Mouse (Mus musculus) layer of hippocampus, adult 18-20 months (tissue): Measurements from ENCODE around the gene Kdm2b. TPM values are rescaled to one million over a fixed set of nuclear protein-coding genes. Genes with fewer than 3 reads are reported as not detected.

Experiments used
- DNase-seq, 2 experiments: peaks; one replicate each; pipeline ENCODE4 v3.0.0; 2022; ENCODE audit warnings: low spot score in 2 of 2
- total RNA-seq, 2 experiments: library from RNA; stranded (reverse); gene quantifications; 2 replicates each; pipeline ENCODE4 v1.2.3; 2021

Kdm2b gene
- total RNA-seq, 2 experiments from 2014 or later: 33.5 to 39.4 TPM

DNA sequence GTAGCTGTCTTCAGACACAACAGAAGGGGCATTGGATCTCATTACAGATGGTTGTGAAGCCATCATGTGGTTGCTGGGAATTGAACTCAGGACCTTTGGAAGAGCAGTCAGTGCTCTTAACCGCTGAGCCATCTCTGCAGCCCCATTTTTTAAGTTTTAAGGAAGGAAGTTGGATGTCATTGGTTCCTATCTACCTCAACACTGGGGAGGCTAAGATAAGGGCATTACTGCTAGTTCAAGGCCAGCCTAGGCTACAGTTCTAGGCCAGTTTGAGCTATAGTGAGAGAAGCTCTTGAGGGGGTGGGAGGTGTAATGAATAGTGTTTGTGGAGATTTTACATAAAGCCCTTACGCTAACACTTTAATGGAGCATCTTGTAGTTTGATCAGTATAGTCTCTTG lies 126.6 kb downstream of the Kdm2b start:
- DNase-seq: no peak

DNA sequence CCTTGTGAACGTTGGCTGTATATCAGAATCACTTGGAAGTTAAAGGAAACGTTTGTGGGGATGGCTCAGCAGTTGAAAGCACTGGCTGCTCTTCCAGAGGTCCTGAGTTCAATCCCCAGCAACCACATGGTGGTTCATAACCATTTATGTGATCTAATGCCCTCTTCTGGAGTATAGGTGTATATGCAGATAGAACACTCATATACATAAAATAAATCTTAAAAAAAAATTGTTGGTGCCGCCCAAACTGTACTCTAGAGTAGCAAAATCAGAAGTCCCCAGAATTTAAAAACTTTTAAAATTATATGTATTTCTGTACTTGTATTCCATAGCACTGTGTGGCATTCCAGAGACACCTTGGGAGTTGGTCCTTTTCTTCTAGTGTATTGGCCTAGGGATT lies 133.8 kb downstream of the Kdm2b start:
- no peak for DNase-seq

DNA sequence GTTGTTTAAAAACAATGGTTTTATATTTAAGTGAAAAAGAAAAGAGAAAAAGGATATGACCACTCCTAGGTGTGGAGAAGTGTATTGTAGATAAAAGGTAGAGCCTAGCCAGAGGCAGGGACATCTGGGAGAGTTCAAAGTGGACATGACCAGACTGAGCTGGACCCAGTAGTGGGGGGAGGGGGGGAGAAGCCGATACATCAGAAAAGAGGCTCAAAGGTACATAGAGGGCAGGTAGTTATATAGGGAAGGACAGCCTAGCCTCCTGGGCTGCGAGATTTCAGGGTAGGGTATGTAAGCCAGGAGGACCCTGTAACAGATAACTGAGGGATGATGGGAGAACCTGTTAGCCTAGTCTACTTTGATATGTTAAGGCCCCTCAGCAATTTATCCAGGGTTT lies 137.0 kb downstream of the Kdm2b start:
- no peak for DNase-seq

DNA sequence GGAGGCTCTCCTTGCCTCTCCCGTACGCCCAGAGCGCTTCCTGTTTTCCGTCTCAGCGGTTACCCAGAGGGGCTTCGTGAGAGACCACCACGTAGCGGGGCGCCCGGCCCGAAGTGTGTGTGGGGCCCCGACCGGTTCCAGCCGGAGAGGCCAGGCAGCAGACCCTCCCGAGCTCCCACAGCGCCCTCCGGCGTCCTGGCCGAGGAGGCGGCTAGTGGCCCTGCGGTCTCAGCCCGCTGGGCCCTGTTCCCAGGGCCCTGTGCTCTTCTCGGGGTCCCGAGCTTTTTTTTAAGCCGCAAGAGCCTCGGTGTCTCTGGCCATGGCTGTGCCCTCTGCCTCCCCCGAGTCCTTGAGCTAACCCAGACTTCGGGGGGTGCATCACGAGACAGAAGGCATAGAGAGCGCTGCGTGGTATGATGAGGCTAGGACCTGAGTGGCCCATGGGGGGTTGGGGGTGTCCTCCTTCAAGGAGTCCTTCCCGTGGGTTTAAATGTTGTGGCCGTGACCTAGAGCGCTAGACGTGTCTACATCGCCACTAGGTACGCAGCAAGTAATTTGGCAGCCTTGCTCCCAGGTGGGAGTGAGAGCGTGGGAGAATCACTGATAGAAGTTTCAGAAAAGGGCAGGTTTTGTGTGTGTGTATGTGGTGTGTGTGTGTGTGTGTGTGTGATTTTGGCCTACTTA lies 139.2 kb downstream of the Kdm2b start:
- peak; percentile 12 to 24 for DNase-seq

DNA sequence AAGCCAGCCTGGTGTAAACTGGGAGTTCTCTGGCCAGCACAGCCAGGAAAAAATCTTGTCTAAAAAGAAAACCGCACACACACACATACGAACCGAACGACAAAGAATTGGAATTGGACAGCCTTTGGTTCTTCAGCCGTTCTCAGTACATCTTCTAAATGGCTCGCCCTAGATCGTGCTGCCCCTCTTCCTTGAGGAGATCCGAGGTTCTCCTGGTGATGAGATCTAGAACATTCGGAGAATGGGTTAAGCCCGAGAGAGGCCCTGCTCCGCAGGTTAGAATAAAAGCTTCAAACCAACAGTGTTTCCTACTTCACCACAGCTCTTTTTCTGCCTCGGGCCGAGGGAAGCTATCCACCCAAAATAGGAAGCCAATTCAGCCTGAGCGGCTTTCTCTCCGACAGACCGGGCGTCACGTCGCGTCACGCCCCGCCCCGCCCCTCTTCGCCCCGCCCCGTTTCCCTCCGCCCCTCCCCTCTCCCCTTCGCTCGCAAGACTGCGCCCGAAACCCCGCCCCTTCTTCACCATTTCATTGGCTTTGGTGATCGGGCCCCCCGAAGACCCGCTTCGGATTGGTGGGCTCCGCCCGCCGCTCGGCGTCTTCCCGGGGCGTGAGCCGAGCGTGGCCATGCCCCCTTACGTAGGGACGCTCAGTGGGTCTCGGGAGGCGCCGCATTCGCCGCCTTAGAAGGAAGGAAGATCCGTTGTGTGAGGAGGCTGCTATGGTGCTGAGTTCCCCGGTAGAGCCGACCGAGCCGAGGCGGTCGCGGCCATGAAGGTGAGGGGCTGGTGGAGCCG lies 139.9 kb downstream of the Kdm2b start, which contains the start of gene Rnf34:
Gene Rnf34, plus strand, starts transcription at position 528 of the 798 bp plus-strand sequence.
- peak; percentile 97 to 98 for DNase-seq

DNA sequence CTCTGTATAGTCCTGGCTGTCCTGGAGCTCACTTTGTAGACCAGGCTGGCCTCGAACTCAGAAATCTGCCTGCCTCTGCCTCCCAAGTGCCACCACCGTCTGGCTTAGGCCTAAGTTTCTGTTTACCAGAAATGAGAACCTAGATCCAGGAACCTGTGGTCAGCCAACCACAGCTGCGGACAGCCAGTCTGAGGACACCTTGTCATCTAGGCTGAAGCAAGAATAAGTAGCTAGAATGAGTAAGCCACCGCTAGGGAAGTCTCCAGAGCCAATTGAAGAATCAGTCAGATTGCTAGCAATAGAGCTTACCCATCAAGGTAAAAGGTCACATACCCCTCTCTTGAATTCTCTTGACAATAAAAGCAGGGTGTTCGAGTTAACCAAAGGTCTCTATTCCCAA lies 145.8 kb downstream of the Kdm2b start:
- no peak for DNase-seq

DNA sequence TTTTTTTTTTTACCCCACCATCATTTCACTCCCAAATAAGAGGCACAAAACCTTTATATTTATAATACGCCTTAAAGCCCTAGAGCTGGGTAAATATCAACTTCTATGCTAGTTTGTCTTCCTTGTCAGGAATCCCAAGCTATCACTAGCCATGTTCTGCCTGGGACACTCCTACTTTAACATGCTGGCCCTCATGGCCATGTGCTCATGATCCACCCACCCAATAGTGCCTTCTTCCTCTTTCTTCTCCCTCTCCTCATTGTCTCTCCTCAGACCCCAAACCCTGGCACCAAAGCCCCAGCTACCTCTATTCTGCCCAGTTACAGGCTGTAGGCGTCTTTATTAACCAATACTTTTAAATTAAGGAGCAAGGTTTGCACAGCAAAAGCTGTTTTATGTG lies 148.5 kb downstream of the Kdm2b start:
- DNase-seq: no peak

DNA sequence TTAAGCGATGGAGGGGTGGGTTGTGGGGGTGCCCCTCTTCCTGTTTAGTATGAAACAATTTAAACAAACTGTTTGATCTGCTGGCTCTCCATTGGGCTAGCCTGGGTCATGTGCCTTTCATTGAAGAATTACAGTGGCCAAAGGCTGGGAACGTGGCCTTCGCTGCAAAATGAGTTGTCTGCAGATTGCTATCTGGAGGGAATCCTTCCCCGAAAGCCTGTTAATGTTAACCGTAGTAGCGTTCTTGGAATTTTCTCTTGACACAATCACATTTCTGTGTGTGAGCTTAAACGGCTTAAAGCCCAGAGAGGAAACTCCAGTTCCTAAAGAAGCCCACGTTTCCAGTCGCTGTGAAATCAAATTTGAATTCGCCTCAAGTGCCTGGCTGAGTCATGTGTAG lies 156.6 kb downstream of the Kdm2b start:
- DNase-seq: no peak

DNA sequence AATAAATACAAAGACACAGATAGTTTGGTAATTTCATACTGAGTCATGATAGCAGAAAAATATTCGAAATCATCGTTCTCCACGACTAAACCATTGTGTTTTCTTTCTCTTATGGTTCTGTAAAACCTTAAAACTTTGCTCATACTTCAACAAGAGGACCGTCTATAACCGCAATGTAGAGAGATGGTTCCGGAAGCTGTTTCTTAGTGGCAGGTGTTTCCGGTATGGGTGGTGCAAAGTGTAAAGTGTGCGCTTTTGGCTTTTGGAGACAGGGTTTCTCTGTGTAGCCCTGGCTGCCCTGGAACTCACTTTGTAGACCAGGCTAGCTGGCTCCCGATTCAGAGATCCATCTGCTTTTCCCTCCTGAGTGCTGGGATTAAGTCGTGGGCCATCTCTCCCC lies 157.1 kb downstream of the Kdm2b start:
- no peak for DNase-seq

DNA sequence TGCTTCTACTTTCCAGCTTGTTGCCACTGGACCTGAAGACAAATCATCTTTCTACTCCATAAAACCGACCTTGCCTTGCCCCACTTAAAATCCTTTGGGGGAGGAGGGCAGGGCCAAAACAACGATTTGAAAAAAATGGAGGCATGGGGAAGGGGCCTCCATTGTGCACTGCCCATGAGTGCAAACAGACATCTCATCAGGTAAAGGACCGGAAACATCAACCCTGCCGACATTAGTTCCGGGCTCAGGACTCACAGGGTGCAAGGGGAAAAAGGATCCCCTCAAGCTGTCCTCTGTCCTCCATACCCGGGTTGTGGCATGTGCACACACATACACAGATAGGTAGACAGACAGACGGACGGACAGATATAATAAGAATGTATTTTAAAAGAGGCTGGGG lies 164.5 kb downstream of the Kdm2b start:
- DNase-seq: no peak

DNA sequence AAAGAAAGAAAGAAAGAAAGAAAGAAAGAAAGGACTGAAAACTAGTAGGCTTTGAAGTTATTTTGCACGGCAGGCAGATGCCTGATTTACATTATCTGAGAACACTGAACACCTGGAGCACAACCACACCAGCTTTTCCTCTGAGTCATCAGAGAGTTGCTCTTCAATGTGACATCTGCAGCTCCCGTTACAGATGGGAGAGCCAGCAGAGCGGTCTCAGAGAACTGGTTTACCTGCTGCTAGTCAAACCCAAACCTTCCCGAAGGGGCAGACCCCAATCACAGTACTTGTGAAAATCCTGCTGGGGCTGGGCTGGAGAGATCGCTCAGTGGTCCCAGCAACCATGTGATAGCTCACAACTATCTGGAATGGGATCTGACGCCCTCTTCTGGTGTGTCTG lies 165.2 kb downstream of the Kdm2b start:
- DNase-seq: peak in 1 of 2 experiments; percentile 16

DNA sequence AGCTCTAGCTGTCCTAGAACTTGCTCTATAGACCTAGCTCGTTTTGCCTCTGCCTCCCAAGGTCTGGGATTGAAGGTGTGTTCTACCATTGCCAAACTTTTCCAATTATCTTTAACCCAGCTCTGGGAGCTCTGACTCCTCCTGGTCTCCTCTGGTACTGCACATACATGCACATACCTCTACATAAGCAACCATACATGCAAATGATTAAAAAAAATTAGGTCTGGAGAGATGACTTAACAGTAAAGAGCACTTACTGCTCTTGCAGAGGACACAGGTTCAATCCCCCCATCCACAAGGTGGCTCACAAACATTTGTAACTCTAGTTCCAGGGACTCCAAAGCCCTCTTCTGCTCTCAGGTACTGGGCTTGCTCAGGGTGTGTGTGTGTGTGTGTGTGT lies 165.6 kb downstream of the Kdm2b start:
- DNase-seq: no peak

DNA sequence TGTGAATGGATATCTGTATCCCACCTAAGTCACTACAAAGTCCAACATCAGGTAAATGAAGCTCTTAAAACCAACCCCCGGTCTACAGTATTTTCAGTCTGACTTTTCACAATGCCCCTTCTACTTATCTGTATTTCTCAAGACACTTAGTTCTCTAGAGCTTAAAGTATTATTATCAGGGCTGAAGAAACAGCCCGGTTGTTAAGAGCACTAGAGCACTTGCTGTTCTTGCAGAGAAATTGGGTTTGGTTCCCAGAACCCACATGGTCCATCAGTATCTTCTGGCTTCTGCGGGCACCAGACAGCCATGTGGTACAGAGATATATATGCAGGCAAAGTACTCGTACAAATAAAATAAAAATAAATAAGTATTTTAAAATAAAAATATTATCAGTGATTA lies 167.2 kb downstream of the Kdm2b start:
- no peak for DNase-seq

DNA sequence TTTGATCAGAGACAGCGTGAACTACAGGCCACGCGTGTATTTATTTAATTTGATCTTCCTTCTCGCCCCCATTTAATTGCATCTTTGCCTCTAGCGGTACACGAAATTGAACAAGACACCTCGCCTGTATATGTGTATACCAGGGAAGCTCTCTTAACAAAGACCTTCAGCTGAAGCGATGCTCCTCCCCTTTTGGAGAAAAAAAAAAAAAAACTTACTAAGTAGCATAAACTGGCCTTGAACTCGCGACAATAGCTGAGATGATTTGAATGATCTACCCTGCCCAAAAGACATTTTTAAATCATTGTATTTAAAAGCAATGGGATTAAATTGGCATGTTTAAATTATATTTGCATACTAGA lies 168.1 kb downstream of the Kdm2b start:
- DNase-seq: no peak

DNA sequence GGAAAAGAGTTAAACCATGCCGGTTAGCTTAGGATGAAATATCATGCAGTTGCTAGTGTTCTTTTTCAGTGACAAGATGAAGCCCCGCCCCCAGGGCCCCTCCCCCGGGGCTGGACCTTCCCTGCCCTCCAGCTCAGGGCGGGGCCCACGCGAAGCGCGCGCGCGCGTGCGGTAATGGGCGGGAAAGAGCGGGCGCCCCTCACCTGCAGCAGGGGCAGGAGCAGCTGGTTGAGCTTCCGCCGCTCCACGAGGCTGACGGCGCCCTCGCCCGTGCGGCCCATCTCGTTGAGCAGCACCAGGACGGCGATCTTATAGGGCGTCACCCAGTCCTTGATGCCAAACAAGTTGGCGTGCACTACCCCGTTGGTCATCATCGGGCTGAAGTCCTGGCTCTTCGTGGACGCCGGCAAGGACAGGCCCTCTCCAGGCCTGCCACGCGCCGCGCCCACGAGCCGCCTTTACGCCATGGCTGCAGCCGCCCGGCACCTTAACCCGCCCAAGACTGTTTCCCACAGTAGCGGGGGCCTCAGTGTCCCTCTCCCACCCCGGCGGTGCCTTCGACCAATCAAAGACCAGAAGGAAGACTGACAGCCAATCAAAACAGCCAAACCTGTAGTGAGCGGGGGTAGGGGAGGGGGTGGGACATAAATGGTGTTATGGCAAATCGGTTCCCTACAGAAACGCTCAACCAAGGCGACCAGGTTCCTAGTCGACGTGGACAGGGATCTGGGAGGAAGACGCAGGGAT lies 168.7 kb downstream of the Kdm2b start, which contains the start of gene Anapc5:
Gene Anapc5, minus strand, starts transcription at position 563 of the 747 bp plus-strand sequence.
- DNase-seq: peak; percentile 88 to 94

Other genes with a start within 250 kb of the Kdm2b start
- 100 to 1,000 TPM in 1 of 2 experiments, 10 to 100 TPM in 1; 94.9 to 103 TPM for gene Camkk2, start 210.4 kb downstream of the Kdm2b start, total RNA-seq
- gene Anapc5, start 168.5 kb downstream of the Kdm2b start, total RNA-seq: 100 to 1,000 TPM; 196 to 200 TPM
- 10 to 100 TPM; 50.2 to 71.5 TPM for gene Rnf34, start 139.8 kb downstream of the Kdm2b start, total RNA-seq
- 10 to 100 TPM; 11.2 to 11.9 TPM for gene Orai1, start 25.3 kb upstream of the Kdm2b start, total RNA-seq
- under 1 TPM; 0.38 to 0.94 TPM for gene Morn3, start 57.2 kb upstream of the Kdm2b start, total RNA-seq
- 10 to 100 TPM; 16.4 to 17.6 TPM for gene Tmem120b, start 78.6 kb upstream of the Kdm2b start, total RNA-seq
- 10 to 100 TPM; 49.1 to 50.9 TPM for gene Rhof, start 142.9 kb upstream of the Kdm2b start, total RNA-seq
- 10 to 100 TPM; 34.8 to 37.4 TPM for gene Setd1b, start 152.4 kb upstream of the Kdm2b start, total RNA-seq
- gene Psmd9, start 179.6 kb upstream of the Kdm2b start, total RNA-seq: 10 to 100 TPM; 26.5 to 31.5 TPM
- gene Hpd, start 192.9 kb upstream of the Kdm2b start, total RNA-seq: not detected